Mouse (Mus musculus) thymus, adult 2 months (tissue): Measurements from ENCODE around the gene Dut.

ENCODE experiments used
- CTCF ChIP-seq: fragments of 200-500 bp; IDR thresholded peaks from 2 replicates; pipeline ENCODE4 v1.5.1; 2012; ENCODE audit warnings: mild to moderate bottlenecking, control low read depth, low read length, moderate library complexity, borderline replicate concordance; ENCODE audit not compliant: control insufficient read depth, poor library complexity, insufficient read depth; ENCODE audit errors: extremely low read depth
- POLR2A ChIP-seq: fragments of 200-500 bp; IDR thresholded peaks from 2 replicates; pipeline ENCODE4 v1.6.1; 2012; ENCODE audit warnings: mild to moderate bottlenecking, low read length, control low read depth, moderate library complexity; ENCODE audit not compliant: control insufficient read depth, poor library complexity, insufficient read depth; ENCODE audit errors: extremely low read depth

GRCm38 (mm10) chr2:125218566-125218965 is 28.4 kb upstream of the Dut start:
- TF ChIP-seq CTCF (no peak), POLR2A (no peak)
